Mouse (Mus musculus) ZHBTc4 (cell line): ENCODE data around the gene Aip.
A peak's percentile ranks its signal among the peaks of the same experiment; 100 is the strongest.
"Not testable (repeated sequence)": the region's sequence is repeated elsewhere in the genome, so short reads cannot be mapped to it uniquely, and the experiment has no call there.

Source experiments
- DNase-seq: peaks from one replicate; pipeline ENCODE4 v3.0.0-alpha.2; 2011; ENCODE audit warnings: low read depth, low spot score

The Aip gene

GRCm38 (mm10) chr19:4135963-4136345 lies 10.3 kb upstream of the Aip start:
- DNase-seq, result peak; percentile 61

- DNase-seq, result peak; percentile 35
Observed at GRCm38 (mm10) chr19:4135229-4135962, 9.7 kb upstream of the Aip start.

DNA sequence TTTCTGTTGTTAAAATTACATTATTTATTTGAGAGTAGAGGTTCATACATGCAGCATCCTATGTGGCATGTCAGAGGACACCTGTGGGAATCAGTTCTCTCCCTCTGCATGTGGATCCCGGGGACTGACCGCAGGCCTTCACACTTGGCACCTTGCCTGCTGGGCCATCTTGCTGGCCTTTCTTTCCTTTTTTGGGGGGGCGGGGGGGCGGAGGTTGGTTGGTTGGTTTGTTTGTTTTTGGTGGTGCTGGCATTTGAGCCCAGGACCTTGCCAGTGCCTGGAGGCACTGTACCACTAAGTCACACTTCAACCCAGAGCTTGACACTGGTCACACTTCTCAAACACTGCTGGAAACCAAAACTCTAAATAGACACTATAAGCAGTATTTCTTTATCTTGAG lies 8.7 kb upstream of the Aip start:
- DNase-seq, result no peak

DNA sequence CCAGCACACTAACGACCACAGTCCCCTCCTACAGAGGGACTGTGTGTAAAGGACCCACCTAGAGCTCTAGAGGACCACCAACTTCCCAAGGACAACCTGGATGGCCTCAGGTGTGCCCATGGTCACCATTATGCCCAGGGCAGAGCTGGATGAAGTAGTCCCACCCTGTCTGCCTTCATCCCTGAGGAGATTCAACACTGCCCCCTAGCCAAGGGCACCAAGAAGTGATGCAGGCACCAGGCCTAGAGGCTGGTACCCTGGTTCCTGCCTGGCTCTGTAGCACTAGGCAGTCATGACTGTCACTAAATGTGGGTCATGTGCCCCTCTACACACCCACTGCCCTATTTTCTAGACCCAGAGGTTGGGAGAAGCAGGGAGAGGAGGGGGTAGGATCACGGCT lies 6.1 kb upstream of the Aip start:
- no peak for DNase-seq

- no peak for DNase-seq
Observed at GRCm38 (mm10) chr19:4131075-4131474, 5.4 kb upstream of the Aip start.

DNA sequence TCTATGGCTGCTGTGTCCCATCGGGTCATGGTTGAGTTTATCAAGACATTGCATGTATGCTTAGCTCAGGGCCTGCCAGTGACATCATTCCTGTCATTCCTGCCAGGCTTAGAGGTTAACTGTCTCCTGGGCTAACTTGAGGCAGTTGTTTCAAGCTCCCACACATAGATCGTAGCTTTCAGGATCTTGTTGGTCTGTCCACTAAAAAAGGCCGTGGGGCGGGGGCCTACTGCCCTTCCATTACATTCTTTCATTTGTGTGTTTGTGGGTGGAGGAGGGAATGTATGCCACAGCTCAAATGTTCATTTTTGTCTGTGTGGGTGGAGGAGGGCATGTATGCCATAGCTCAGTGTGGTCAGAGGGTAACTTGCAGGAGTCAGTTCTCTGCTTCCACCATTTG lies 4.4 kb upstream of the Aip start:
- no peak for DNase-seq

GRCm38 (mm10) chr19:4129462-4129861 lies 3.8 kb upstream of the Aip start:
- DNase-seq, result no peak

- no peak for DNase-seq
Observed at GRCm38 (mm10) chr19:4126759-4127495, 1.3 kb upstream of the Aip start.

DNA sequence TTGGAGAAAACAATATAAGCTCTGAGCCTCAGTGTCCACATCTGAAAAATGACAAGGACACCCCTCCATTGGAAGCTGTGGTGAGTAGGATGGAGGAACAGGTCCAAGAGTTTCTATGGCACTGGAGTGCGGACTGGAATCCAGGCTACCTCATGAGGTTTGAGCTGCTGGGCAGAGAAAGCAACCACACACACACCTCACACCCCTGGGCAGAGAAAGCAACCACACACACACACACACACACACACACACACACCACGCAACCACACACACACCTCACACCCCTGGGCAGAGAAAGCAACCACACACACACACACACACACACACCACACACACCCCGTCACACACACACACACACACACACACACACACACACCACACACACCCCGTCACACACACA lies 390 bp downstream of the Aip start:
- DNase-seq, result not testable (repeated sequence)

GRCm38 (mm10) chr19:4124432-4124831 lies 1.2 kb downstream of the Aip start:
- DNase-seq, result no peak

DNA sequence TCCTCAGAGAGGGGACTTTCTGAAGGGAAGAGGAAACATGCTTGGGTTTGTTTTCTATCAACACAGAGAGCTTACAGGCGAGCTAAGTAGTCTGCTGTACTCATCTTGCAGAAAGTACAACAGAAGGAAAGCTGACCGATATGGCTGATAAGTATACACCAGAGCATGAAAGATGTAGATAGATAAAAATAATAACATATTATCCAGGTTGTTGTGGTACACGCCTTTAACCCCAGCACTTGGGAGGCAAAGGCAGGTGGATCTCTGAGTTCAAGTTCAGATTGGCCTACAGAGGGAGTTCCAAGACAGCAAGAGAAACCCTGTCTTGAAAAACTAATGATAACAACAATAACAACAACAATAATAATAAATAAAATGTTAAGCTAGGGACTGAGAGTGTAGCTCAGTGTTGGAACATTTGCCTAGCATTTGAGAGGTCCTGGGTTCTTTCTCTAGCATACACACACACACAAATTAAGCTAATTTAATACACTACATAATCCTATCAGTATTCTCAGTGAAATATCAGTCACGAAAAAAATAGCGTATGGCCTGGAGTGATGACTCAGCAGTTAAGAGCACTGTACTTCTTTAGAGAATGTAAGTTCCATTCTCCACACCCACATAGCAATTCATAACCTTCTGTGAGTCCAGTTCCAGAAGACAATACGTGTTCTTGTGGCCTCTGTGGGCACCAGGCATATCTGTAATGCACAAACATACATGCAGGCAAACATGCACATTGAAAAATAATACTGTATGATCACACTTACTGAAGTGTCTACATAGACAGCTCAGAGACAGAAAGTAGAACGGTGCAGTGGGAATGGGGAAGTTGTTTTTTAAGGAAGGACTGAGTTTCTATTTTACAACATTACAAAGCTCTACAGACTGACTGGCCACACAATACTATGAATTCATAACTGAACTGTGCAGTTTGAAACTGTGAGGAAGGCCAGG lies 3.0 kb downstream of the Aip start:
- DNase-seq, result no peak

GRCm38 (mm10) chr19:4121896-4122295 lies 3.8 kb downstream of the Aip start:
- not testable (repeated sequence) for DNase-seq

- peak; percentile 98 for DNase-seq
Observed at GRCm38 (mm10) chr19:4121097-4121805, 4.4 kb downstream of the Aip start.

GRCm38 (mm10) chr19:4120496-4120895 lies 5.2 kb downstream of the Aip start:
- no peak for DNase-seq

- DNase-seq, result no peak
Observed at GRCm38 (mm10) chr19:4119716-4120487, 5.8 kb downstream of the Aip start.

GRCm38 (mm10) chr19:4118350-4118749 lies 7.3 kb downstream of the Aip start:
- no peak for DNase-seq

- no peak for DNase-seq
Observed at GRCm38 (mm10) chr19:4117006-4117405, 8.7 kb downstream of the Aip start.

- DNase-seq, result no peak
Observed at GRCm38 (mm10) chr19:4115816-4116215, 9.8 kb downstream of the Aip start.

DNA sequence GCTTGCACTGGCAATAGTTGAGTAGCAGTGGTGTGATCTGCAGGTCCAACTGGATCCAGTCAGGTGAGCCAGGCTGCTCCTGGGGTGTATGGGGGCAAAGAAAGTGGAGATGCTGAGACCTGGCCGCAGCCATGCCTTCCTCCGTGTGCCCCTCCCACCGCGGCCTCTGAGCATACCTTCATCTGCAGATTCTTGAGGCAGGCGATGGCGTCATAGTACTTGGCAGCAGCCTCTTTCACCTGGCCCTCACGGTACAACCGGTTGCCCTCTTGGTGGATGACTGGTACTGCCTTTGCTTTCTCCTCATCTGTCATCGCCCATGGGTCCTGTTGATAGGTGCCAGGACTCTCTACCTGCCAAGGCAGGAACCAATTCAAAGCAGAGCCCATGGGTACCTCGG lies 10.5 kb downstream of the Aip start:
- DNase-seq, result no peak

GRCm38 (mm10) chr19:4114551-4114950 lies 11.1 kb downstream of the Aip start:
- DNase-seq, result no peak

DNA sequence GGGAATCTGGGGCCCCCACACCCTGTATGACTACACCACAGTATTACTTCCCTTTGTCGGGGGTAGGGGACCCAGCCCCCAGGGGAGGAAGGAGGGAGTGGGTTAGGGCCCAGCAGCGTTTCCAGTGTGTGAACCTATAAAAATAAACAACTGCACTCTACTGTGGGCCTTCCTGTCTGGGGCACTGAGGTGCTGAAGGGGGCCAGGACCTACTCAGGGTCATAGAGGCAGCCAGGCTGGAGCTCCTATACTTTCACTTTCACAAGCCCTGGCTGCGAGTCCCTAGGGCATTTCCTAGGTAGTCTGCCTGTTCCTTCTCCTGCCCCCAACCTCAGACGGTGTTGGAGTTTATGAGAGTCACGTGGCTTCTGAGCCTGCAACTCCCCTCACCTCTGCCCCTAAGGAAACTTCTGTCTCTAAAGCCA lies 11.8 kb downstream of the Aip start:
- no peak for DNase-seq
